In the genomic region with DNA sequence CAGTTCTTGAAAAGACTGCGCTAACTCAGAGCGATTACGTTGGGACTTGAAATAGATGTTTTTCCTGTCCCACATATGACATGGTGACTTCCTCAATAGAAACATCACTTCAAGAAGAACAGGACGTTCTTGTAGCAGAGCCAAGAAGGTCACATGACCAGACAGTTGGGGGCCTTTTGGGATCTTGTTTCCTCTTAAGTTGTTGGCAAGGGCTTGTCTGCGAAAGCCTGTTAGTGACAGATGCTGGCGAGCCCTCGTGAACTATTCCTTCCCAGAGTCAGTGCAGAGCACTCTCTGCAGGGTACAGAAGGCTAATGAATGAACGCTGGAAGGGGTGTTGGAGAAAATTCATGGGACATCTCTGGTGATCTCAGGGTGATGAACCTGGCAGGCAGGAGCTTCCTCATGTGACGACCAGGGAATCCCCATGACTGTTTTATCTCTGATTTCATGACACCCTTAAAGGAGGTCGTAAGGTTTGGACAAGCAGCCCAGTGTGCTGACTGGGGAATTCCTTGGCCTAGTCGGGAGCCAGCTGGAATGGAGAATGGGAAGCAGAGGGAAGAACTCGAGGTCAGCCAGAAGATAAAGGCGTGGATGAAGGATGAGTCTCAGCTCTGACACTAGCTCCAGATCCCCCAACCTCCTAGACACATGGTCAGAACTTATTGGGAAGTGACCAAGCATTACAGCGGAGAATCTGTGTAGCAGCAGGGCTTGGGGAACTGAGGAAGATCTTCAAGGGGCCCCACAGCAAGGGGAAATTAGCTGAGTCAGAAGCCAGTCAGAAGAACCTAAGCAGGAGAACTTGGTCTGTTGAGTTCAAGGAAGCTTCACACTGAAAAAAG, we compare ENCODE assay signal across 7 mouse cellular contexts. TPM values are rescaled to one million over a fixed set of nuclear protein-coding genes. Genes with fewer than 3 reads are reported as not detected.
DNase-seq lines count a peak whose midpoint lies in the region; ATAC-seq lines count a peak whose summit lies in the region.

No protein-coding gene starts in this region.

- peak; percentile 49 to 56 for DNase-seq in right cerebral cortex, postnatal 10 days (ENCODE audit: low spot score in 2 of 2)
- no peak for DNase-seq in right cerebral cortex, postnatal 25 days
- peak; percentile 50 for DNase-seq in c-Kit-positive CD71-negative TER-119-negative erythroid progenitor cells, embryonic 14.5 days (ENCODE audit: low read depth)
- peak; percentile 73 for DNase-seq in heart, postnatal 4 days
- peak; percentile 76 for DNase-seq in testis, postnatal 14 days (ENCODE audit: low spot score)

- 27% methylated on average over 14 of the region's 14 CpGs for WGBS in lung, embryonic 16.5 days
- 78% methylated on average over 14 of the region's 14 CpGs for WGBS in midbrain, embryonic 16.5 days

- peaks cover 16% of the 10 kb centered on the region for H3K4me1 ChIP-seq in lung, embryonic 16.5 days (replicated peaks; ENCODE audit: control insufficient read depth, insufficient read depth, low read length)
- no peaks in the 10 kb centered on the region for H3K4me1 ChIP-seq in midbrain, embryonic 16.5 days (ENCODE audit: control insufficient read depth, insufficient read depth, low read length)

- H3K9me3 ChIP-seq in lung, embryonic 16.5 days (ENCODE audit: control insufficient read depth, low read length) = no peaks in the 10 kb centered on the region; the same call in 1 of the 2 replicates
- no peaks in the 10 kb centered on the region for H3K9me3 ChIP-seq in midbrain, embryonic 16.5 days (replicated peaks; ENCODE audit: control insufficient read depth, low read length, poor library complexity, severe bottlenecking)

- H3K27ac ChIP-seq in lung, embryonic 16.5 days (ENCODE audit: low read length) = peak overlapping the region; percentile 85
- H3K27ac ChIP-seq in midbrain, embryonic 16.5 days (ENCODE audit: low read length) = no peak overlapping the region

- H3K36me3 ChIP-seq in lung, embryonic 16.5 days (ENCODE audit: control insufficient read depth, insufficient read depth, low read length) = no peaks in the 10 kb centered on the region
- no peaks in the 10 kb centered on the region for H3K36me3 ChIP-seq in midbrain, embryonic 16.5 days (ENCODE audit: control insufficient read depth, insufficient read depth, low read length)

- H3K4me2 ChIP-seq in lung, embryonic 16.5 days (ENCODE audit: low read depth, low read length) = peak overlapping the region; percentile 10; the same call in 1 of the 2 replicates
- H3K4me2 ChIP-seq in midbrain, embryonic 16.5 days (ENCODE audit: low read length) = no peak overlapping the region

- ATAC-seq in lung, embryonic 16.5 days (ENCODE audit: low read depth) = peak; percentile 94
- ATAC-seq in midbrain, embryonic 16.5 days = no peak

- no peak overlapping the region for H3K4me3 ChIP-seq in lung, embryonic 16.5 days (ENCODE audit: low read length)
- H3K4me3 ChIP-seq in midbrain, embryonic 16.5 days (ENCODE audit: low read depth, low read length) = no peak overlapping the region

- H3K9ac ChIP-seq in lung, embryonic 16.5 days (ENCODE audit: low read length) = no peak overlapping the region
- H3K9ac ChIP-seq in midbrain, embryonic 16.5 days (ENCODE audit: low read depth, low read length) = no peak overlapping the region

- H3K27me3 ChIP-seq in lung, embryonic 16.5 days (ENCODE audit: control insufficient read depth, insufficient read depth, low read depth, low read length) = no peaks in the 10 kb centered on the region; the same call in 1 of the 2 replicates
- H3K27me3 ChIP-seq in midbrain, embryonic 16.5 days (ENCODE audit: control insufficient read depth, insufficient read depth, low read depth, low read length) = no peaks in the 10 kb centered on the region

RNA-seq across cellular contexts. Expression of gene Fos, which starts 59.1 kb away (rescaled TPM):
- 1 to 10 TPM; 5.6 to 9.9 TPM for total RNA-seq in heart, postnatal 4 days (2021)
- polyA plus RNA-seq in lung, embryonic 16.5 days (2015; fragmentation: Nextera tagmentation; extraction: Ambion mirVana) = 6.8 and 7.9 TPM in 2 replicates
- polyA plus RNA-seq in midbrain, embryonic 16.5 days (2015; fragmentation: Nextera tagmentation; extraction: Ambion mirVana) = 1.8 TPM in 2 replicates
